Mouse (Mus musculus) hindbrain, embryonic 15.5 days (tissue): ENCODE results near the gene Xbp1. TPM values are rescaled to one million over a fixed set of nuclear protein-coding genes. Genes with fewer than 3 reads are reported as not detected.
A peak's percentile ranks its signal among the peaks of the same experiment; 100 is the strongest.

Experiments
- ATAC-seq: fragments of 200-750 bp; cut with Nextera tagmentation; 2 replicates; pipeline ENCODE4 v1.8.0; 2017; ENCODE audit warnings: low read depth, moderate number of reproducible peaks, moderate TSS enrichment; ENCODE audit not compliant: low FRiP score
- H3K27ac ChIP-seq: fragments of 300-500 bp; sonication (generic); replicated peaks from 2 replicates; pipeline ENCODE4 v1.5.1; 2015; ENCODE audit warnings: mild to moderate bottlenecking, inconsistent platforms
- H3K27me3 ChIP-seq: fragments of 300-500 bp; sonication (generic); 2 replicates; pipeline ENCODE4 v1.6.1; 2015; ENCODE audit warnings: control low read depth, inconsistent platforms
- H3K36me3 ChIP-seq: fragments of 300-500 bp; sonication (generic); 2 replicates; pipeline ENCODE4 v1.6.1; 2015; ENCODE audit warnings: control low read depth, inconsistent platforms
- H3K4me1 ChIP-seq: fragments of 300-500 bp; sonication (generic); replicated peaks from 2 replicates; pipeline ENCODE4 v1.6.1; 2015; ENCODE audit warnings: control low read depth, inconsistent platforms
- H3K4me2 ChIP-seq: fragments of 300-500 bp; sonication (generic); 2 replicates; pipeline ENCODE4 v1.6.1; 2015; ENCODE audit warnings: moderate library complexity, mild to moderate bottlenecking, inconsistent platforms
- H3K4me3 ChIP-seq: fragments of 300-500 bp; sonication (generic); 2 replicates; pipeline ENCODE4 v1.5.1; 2015; ENCODE audit warnings: mild to moderate bottlenecking, inconsistent platforms
- H3K9ac ChIP-seq: fragments of 300-500 bp; sonication (generic); 2 replicates; pipeline ENCODE4 v1.6.1; 2015; ENCODE audit warnings: inconsistent platforms
- H3K9me3 ChIP-seq: fragments of 300-500 bp; sonication (generic); 2 replicates; pipeline ENCODE4 v1.6.1; 2016; ENCODE audit warnings: control low read depth, inconsistent platforms
- WGBS: fragments of 180-500 bp; shearing (Covaris S2); methylation state at CpG from one replicate; pipeline ENCODE4 v1.1.7; 2015; 5-methylcytosine and 5-hydroxymethylcytosine counted together
- polyA plus RNA-seq: library from polyadenylated mRNA; unstranded; fragments of >200 nt; fragmentation: Nextera tagmentation; extraction: Ambion mirVana; gene quantifications from 2 replicates; pipeline ENCODE4 v1.2.1, GENCODE M21; 2015

Xbp1 gene
- polyA plus RNA-seq, 1 experiment from 2014 or later = 157 TPM

- Histone ChIP-seq H3K9me3 (no peaks in the 10 kb centered on the region), H3K4me2 (no peak overlapping the region), H3K36me3 (no peaks in the 10 kb centered on the region), H3K4me3 (no peak overlapping the region), H3K4me1 (no peaks in the 10 kb centered on the region), H3K27ac (no peak overlapping the region), H3K27me3 (no peaks in the 10 kb centered on the region), H3K9ac (no peak overlapping the region)
- ATAC-seq = no peak
- 66% methylated on average over 2 of the region's 2 CpGs for WGBS
Measured at GRCm38 (mm10) chr11:5493869-5494268, 26.6 kb upstream of the Xbp1 start.

GRCm38 (mm10) chr11:5495286-5495832 is 25.1 kb upstream of the Xbp1 start:
- Histone ChIP-seq H3K36me3 (no peaks in the 10 kb centered on the region), H3K4me1 (no peaks in the 10 kb centered on the region), H3K27ac (no peak overlapping the region), H3K9me3 (no peaks in the 10 kb centered on the region), H3K4me2 (no peak overlapping the region), H3K4me3 (no peak overlapping the region), H3K9ac (no peak overlapping the region), H3K27me3 (no peaks in the 10 kb centered on the region)
- no peak for ATAC-seq
- 60% methylated on average over 12 of the region's 12 CpGs for WGBS

DNA sequence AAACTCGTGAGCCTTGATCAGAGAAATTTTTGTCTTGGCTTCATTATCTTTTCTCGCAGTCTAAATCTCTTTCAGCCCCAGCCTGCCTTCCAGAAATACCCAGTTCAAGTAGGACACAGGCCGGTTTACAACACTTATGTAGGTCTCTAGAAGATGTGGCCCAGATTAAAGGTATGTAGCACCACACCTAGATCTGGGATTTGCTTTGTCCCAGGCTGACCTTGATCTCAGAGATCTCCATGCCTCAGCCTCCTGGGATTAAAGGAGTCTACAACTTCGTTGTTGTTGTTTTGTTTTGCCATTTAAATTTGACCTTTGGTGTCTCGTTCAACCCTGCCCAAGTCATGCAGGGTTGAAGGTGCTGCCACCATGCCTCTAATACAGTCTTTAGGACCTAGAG is 24.6 kb upstream of the Xbp1 start:
- no peak overlapping the region for H3K4me2 ChIP-seq
- H3K4me1 ChIP-seq = no peaks in the 10 kb centered on the region
- no peak for ATAC-seq

DNA sequence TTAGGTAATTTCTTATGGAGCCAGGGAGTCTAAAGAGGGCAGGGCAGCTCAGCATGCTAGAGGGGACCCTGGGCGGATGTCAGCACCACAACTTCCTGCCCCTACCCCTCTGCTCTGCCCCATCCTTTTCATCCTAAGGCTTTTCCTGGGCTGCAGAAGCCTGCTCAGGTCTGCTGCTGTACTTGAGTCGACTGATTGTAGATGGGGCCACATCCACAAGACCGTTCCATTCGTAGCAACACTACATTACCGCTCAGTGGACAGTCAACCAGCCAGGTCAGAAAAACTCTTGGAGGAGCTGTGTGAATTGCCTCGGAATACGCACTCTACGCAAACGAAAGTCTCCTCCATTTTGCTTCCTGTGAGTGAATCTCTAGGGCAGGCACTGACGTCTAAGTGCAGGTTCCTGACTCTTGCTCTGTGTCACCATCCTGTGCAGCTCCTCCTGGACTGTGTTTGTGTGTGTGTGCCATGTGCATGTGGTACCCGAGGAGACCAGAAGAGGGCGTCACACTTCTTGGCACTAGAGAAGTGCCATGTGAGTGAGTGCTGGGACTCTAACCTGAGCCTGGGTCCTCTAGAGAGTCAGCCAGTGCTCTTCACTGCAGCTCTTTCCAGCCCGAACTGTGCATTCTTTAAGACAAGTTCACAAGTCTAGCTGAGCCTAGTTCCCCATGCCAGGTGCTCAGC is 23.8 kb upstream of the Xbp1 start:
- Histone ChIP-seq H3K9ac (no peak overlapping the region), H3K4me1 (no peaks in the 10 kb centered on the region), H3K4me2 (no peak overlapping the region), H3K36me3 (no peaks in the 10 kb centered on the region), H3K27me3 (no peaks in the 10 kb centered on the region), H3K9me3 (no peaks in the 10 kb centered on the region), H3K4me3 (no peak overlapping the region), H3K27ac (no peak overlapping the region)
- no peak for ATAC-seq
- 95% methylated on average over 13 of the region's 13 CpGs for WGBS

More for the DNA sequence above, 24.6 kb upstream of the Xbp1 start:
- H3K27me3 ChIP-seq = no peaks in the 10 kb centered on the region
- WGBS = 87% methylated on average over 5 of the region's 5 CpGs
- no peak overlapping the region for H3K4me3 ChIP-seq
- no peaks in the 10 kb centered on the region for H3K9me3 ChIP-seq
- H3K9ac ChIP-seq = no peak overlapping the region
- no peaks in the 10 kb centered on the region for H3K36me3 ChIP-seq
- H3K27ac ChIP-seq = no peak overlapping the region

DNA sequence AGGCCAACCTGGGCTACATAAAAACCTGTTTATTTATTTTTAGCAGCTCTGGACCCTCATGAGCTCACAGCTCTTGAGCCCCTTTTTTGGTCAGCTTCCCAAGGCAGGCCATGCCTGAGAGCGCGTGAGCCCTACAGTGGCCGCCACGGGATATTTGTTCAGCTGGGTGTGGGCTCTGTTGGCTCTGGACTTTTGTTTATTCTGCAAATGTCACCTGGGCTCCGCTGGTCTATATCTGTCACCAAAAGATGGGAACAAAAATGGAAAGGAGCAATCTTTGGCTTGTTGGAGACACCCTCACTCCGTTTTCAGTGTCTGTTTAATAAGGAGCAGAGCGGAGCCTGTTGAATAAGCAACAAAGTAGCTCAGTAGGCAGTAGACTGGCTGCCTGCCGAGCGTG is 22.0 kb upstream of the Xbp1 start:
- 79% methylated on average over 9 of the region's 9 CpGs for WGBS
- Histone ChIP-seq H3K4me1 (no peaks in the 10 kb centered on the region), H3K9me3 (no peaks in the 10 kb centered on the region), H3K4me2 (no peak overlapping the region), H3K36me3 (no peaks in the 10 kb centered on the region), H3K4me3 (no peak overlapping the region), H3K27ac (no peak overlapping the region), H3K9ac (no peak overlapping the region), H3K27me3 (no peaks in the 10 kb centered on the region)
- ATAC-seq = no peak

DNA sequence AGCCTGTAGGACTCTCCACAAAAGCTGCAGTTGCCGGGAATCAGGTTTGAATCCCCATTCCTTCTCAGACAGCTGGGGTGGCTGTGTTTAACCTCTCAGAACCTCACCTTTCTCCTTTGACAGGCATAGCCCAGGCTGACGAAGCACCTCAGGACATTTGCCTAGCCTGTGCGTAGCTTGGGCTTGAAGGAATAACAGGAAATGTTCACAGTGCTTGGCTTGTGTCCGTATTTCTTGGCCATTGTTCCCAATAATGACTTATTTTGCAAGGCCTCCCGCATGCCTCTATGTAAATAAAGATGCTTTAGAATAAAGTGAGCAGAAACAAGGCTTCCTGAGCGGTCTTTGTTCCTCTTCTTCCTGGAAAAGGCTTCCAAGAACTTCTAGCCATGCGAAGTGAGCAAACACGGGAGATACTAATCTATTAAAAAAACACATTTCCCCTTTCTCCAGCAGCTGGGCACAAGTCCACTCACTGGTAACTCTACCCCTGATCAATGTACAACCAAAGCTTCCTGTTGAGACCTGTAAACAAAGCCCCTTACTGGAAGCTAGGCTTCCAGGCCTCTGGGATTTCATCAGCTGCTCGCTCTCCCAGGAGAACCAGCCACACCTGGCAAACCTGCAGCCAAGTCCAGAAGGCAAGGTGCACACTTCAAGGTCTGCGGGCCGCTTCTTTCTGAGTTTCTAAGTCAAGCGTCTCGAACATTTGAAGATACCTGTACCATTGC is 21.4 kb upstream of the Xbp1 start:
- 73% methylated on average over 13 of the region's 13 CpGs for WGBS
- no peaks in the 10 kb centered on the region for H3K4me1 ChIP-seq
- no peaks in the 10 kb centered on the region for H3K36me3 ChIP-seq
- H3K9ac ChIP-seq = no peak overlapping the region
- no peak for ATAC-seq
- no peaks in the 10 kb centered on the region for H3K27me3 ChIP-seq
- no peaks in the 10 kb centered on the region for H3K9me3 ChIP-seq
- H3K4me2 ChIP-seq = no peak overlapping the region
- no peak overlapping the region for H3K27ac ChIP-seq
- no peak overlapping the region for H3K4me3 ChIP-seq

- 89% methylated on average over 11 of the region's 11 CpGs for WGBS
- Histone ChIP-seq H3K9ac (no peak overlapping the region), H3K9me3 (no peaks in the 10 kb centered on the region), H3K4me2 (no peak overlapping the region), H3K4me3 (no peak overlapping the region), H3K36me3 (no peaks in the 10 kb centered on the region), H3K4me1 (no peaks in the 10 kb centered on the region), H3K27ac (no peak overlapping the region), H3K27me3 (no peaks in the 10 kb centered on the region)
- ATAC-seq = no peak
Measured at GRCm38 (mm10) chr11:5499961-5500644, 20.4 kb upstream of the Xbp1 start.

DNA sequence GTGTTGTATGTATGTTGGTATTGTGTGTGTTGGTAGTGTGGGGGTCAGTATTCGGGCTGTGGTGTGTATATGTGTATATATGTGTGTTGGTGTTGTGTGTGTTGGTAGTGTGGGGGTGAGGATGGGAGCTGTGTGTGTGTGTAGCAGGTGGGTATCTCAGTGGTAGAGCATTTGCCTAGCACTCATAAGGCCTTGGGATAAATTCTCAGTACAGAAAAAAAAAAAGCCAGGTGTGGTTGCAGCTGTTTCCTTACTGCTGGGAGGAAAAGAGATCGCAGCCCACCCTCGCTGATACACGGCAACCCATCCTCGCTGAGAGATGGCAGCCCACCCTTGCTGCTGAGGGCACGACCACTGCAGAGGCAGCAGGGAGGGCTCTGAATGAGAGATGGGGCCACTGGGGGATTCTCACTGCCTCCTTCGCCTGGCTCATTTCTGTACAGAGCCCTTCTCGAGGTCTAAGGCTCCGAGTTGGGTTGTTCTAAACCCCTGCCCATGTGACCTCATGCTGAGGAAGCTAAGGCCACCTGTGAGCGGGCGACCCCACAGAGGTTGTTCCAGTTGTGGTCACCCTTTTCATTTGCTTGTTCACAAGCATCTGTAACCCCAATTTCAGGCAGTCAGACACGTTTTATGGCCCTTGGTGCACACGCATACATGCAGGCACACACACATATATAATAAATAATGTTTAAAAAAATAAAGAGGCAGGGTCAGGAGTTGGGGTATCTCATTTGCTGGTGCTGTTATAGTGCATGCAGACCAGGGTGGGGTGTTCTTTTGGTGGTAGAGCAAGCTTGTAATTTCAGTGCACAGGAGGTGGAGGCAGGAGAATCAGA is 19.3 kb upstream of the Xbp1 start:
- no peak overlapping the region for H3K27ac ChIP-seq
- H3K4me1 ChIP-seq = no peaks in the 10 kb centered on the region
- no peak overlapping the region for H3K4me2 ChIP-seq
- H3K9ac ChIP-seq = no peak overlapping the region
- H3K9me3 ChIP-seq = no peaks in the 10 kb centered on the region
- H3K4me3 ChIP-seq = no peak overlapping the region
- ATAC-seq = no peak
- H3K36me3 ChIP-seq = no peaks in the 10 kb centered on the region
- H3K27me3 ChIP-seq = no peaks in the 10 kb centered on the region
- WGBS = 83% methylated on average over 13 of the region's 13 CpGs

DNA sequence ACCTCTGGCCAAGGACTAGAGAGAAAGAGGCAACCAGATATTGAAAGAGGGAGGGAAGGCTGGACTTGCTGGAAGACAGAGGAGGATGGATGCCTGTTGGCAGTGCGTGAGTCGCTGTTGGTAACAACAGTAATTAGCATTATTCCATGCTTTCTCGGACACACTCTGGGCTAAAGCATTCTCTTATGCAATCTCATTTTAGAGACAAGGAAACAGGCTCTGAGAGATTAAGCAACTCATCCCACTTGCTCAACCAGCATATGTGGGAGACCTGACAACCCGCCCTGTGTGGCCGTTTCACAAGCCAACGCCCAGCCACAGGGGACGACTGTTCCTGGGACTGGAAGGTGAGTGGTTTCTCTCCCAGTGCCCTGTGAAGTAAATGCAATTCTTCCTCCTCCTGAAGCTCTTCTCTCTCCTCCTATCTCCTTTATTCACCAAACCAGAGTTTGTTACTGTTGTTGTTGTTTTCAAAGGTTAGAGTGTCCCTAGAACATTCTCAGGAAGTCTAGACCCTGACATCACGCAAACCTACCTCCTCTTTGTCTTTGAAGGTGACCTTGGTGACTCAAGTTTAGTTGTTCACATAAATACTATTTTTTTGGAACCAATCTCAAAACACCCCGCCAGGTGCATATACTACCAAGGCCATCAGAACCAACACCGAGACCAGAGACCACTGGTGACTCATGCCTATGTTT is 18.0 kb upstream of the Xbp1 start:
- H3K4me3 ChIP-seq = no peak overlapping the region
- H3K9me3 ChIP-seq = no peaks in the 10 kb centered on the region
- no peak overlapping the region for H3K27ac ChIP-seq
- H3K4me2 ChIP-seq = no peak overlapping the region
- no peaks in the 10 kb centered on the region for H3K36me3 ChIP-seq
- H3K27me3 ChIP-seq = no peaks in the 10 kb centered on the region
- H3K9ac ChIP-seq = no peak overlapping the region
- no peak for ATAC-seq
- no peaks in the 10 kb centered on the region for H3K4me1 ChIP-seq
- 86% methylated on average over 10 of the region's 10 CpGs for WGBS

DNA sequence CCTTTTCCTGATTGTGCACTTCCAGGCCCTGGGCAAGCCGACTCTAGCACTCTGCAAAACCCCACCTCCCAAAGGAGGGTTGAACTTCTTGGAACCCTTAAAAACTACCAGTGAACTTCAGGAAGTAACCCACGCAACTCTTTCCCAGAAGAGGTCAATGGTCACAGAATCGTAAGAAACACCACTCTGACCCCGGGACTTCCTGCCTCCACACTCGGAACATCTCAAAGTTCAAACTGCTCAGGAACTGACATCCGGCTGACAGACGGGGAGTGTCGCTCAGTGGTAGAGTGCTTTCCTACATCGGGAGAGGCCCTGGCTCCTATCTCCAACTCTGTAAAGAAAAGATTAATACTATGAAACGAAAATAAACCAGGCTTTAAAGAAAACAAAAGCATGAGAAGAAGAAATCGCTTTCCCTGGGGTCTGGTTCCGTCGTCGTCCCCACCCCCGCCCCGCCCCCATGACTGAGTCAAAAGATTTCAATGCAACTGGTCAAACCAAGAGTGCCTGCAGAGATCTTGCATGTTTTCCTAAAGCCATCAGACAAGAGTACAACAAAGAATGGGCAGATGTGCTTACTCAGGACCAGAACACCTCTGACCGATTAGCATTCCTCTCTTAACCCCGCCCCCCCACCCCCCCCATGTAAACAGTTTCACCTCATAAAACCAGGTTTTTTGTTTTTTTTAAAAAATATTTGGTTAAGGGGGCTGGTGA is 14.4 kb upstream of the Xbp1 start:
- no peak for ATAC-seq
- no peak overlapping the region for H3K9ac ChIP-seq
- no peaks in the 10 kb centered on the region for H3K36me3 ChIP-seq
- H3K4me2 ChIP-seq = 0 out of 2 replicates have a peak overlapping the region, but pooled peaks have one; percentile 21
- no peaks in the 10 kb centered on the region for H3K27me3 ChIP-seq
- 31% methylated on average over 18 of the region's 18 CpGs for WGBS
- H3K4me1 ChIP-seq = no peaks in the 10 kb centered on the region
- no peak overlapping the region for H3K4me3 ChIP-seq
- no peaks in the 10 kb centered on the region for H3K9me3 ChIP-seq
- no peak overlapping the region for H3K27ac ChIP-seq
